Mouse (Mus musculus): ENCODE results near the gene Pigu.

DNA sequence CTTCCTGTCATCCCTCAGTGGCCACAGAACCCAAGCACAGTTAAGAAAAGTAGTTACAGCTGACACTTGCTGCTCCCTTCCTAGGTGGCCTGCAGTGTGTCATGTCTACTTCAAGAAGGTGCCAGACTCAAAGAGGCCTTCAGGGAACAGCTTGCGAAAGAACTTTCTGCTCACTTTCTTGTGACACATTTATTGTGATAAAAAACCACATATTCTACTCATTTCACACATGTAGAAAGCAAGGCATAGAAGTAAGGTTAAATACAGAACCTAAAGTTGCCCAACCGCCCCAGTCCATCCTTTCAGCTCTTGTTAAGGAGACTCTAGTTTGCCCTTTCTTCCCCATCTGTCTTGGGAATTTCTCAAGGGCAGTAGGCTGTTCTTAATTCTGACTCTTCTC lies 38.6 kb downstream of the Pigu start:
- TF ChIP-seq CTCF (IDR thresholded peaks at IDR 0.05 in 2 of 3, conservative IDR thresholded peaks at IDR 0.05 in 1 of 3; ENCODE audit: control insufficient read depth in 1 of 3, insufficient read depth in 1 of 3, low read depth in 2 of 3, low read length in 3 of 3, poor library complexity in 1 of 3, severe bottlenecking in 1 of 3), result no peak
- TF ChIP-seq RCOR1 (IDR thresholded peaks at IDR 0.05; ENCODE audit: low read depth, low read length), result no peak
- TF ChIP-seq GABPA (IDR thresholded peaks at IDR 0.05; ENCODE audit: low read depth, low read length), result no peak
- TF ChIP-seq MAZ (IDR thresholded peaks at IDR 0.05; ENCODE audit: low read depth, low read length), result no peak
- TF ChIP-seq CHD1 (IDR thresholded peaks at IDR 0.05; ENCODE audit: low read depth, low read length), result no peak
- TF ChIP-seq GATA1 (IDR thresholded peaks at IDR 0.05; ENCODE audit: low read depth, low read length), result no peak
- no peak for TF ChIP-seq E2F4 (IDR thresholded peaks at IDR 0.05; ENCODE audit: borderline replicate concordance, low read depth, low read length)

All from MEL (cell line).